Mouse (Mus musculus): ENCODE measurements at regions not wholly inside any gene's neighbourhood (a gene's known extent, or its start where the extent isn't known, plus 50 kb on each side); places are given as distances from the start of the nearest gene placed in this dataset.

- DNase-seq, result no peak
Measured at GRCm38 (mm10) chr6:89256630-89257292, 105.7 kb downstream of the Plxna1 start.

DNA sequence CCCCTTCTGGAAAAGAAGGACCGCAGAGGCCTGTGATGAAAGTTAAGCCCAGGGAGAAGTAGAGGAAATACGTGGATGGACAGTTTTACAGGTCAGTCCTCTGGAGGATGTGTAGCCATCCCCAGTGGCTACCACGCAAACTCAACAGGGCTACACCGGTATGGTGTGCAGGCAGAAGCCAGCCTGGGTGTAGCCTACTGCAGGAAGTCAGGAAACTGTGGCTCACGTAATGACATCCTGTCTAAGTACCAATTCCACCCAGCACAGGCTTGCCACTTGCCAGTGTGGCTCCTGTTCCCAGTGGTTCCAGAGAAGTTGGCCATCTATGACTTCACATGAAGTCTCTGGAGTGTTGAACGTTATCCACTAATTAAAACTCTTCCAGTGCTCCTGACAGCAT, 105.0 kb downstream of the Plxna1 start:
- no peak for DNase-seq

- no peak for DNase-seq
Measured at GRCm38 (mm10) chr6:89258140-89258539, 104.3 kb downstream of the Plxna1 start.

- DNase-seq, result no peak
Measured at GRCm38 (mm10) chr6:89259406-89259994, 102.9 kb downstream of the Plxna1 start.

- DNase-seq, result no peak
Measured at GRCm38 (mm10) chr6:89262958-89263357, 99.5 kb downstream of the Plxna1 start.

DNA sequence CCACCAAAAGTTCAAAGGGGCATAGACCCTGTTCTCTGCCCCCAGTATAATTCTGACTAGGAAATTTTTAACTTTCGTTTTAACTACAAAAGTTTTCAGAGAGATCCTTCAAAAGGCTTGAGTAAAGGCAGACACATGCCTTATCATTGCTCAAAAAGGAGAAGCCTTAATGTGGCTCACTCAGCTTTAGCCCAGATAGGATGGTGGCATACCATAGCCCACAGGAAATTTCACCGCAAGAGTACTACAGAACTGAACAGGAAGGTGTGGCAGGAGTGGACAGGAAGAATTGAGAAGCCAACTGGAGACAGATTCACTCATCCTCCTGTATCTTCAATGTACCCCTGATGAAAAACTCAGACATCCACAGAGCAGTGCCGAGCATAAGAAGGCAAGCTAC, 97.1 kb downstream of the Plxna1 start:
- no peak for DNase-seq

All from adrenal gland, postnatal 14 days (tissue).